Mouse (Mus musculus) liver, embryonic 14.5 days (tissue): Measurements from ENCODE around the gene Sbno2. TPM values are rescaled to one million over a fixed set of nuclear protein-coding genes. Genes with fewer than 3 reads are reported as not detected.

Experiments
- ATAC-seq: fragments of 200-750 bp; cut with Nextera tagmentation; 2 replicates; pipeline ENCODE4 v1.8.0; 2017; ENCODE audit warnings: moderate number of reproducible peaks, mild to moderate bottlenecking, moderate library complexity; ENCODE audit not compliant: insufficient read depth
- DNase-seq, 3 experiments: peaks; one replicate each; pipeline ENCODE4 v3.0.0-alpha.2; 2012 to 2013; ENCODE audit warnings: low read depth in 3 of 3, low spot score in 3 of 3
- H3K27ac ChIP-seq: fragments of 300-500 bp; sonication (generic); 2 replicates; pipeline ENCODE4 v1.5.1; 2014; ENCODE audit warnings: moderate library complexity, mild to moderate bottlenecking, control low read depth, inconsistent platforms
- H3K27me3 ChIP-seq: fragments of 300-500 bp; sonication (generic); 2 replicates; pipeline ENCODE4 v1.6.1; 2014; ENCODE audit warnings: mild to moderate bottlenecking, low read length, moderate library complexity; ENCODE audit not compliant: control insufficient read depth, insufficient read depth
- H3K36me3 ChIP-seq: fragments of 300-500 bp; sonication (generic); replicated peaks from 2 replicates; pipeline ENCODE4 v1.6.1; 2014; ENCODE audit warnings: low read depth; ENCODE audit not compliant: control insufficient read depth, insufficient read depth
- H3K4me1 ChIP-seq, 2 experiments: fragments of 200-500 bp in 1 of 2; fragments of 300-500 bp in 1 of 2; sonication (generic) in 1 of 2; replicated peaks; 2 replicates each; pipeline ENCODE4 v1.6.1; 2012 to 2014; ENCODE audit warnings: antibody characterized with exemption in 1 of 2, inconsistent platforms in 1 of 2, low read length in 1 of 2; ENCODE audit not compliant: control insufficient read depth in 2 of 2, insufficient read depth in 2 of 2
- H3K4me2 ChIP-seq: fragments of 300-500 bp; sonication (generic); 2 replicates; pipeline ENCODE4 v1.6.1; 2014; ENCODE audit warnings: low read depth, mild to moderate bottlenecking, control low read depth, moderate library complexity
- H3K4me3 ChIP-seq, 2 experiments: fragments of 200-500 bp in 1 of 2; fragments of 300-500 bp in 1 of 2; sonication (generic) in 1 of 2; 2 replicates each; pipeline ENCODE4 v1.5.1; 2012 to 2014; ENCODE audit warnings: low read depth in 2 of 2, low read length in 2 of 2, mild to moderate bottlenecking in 2 of 2, control low read depth in 1 of 2, inconsistent platforms in 1 of 2, moderate library complexity in 1 of 2; ENCODE audit not compliant: insufficient read depth in 1 of 2
- H3K9ac ChIP-seq: fragments of 300-500 bp; sonication (generic); replicated peaks from 2 replicates; pipeline ENCODE4 v1.6.1; 2014; ENCODE audit warnings: mild to moderate bottlenecking, control low read depth, moderate library complexity
- H3K9me3 ChIP-seq: fragments of 300-500 bp; sonication (generic); 2 replicates; pipeline ENCODE4 v1.6.1; 2016; ENCODE audit warnings: low read length, mixed read lengths; ENCODE audit not compliant: control insufficient read depth
- CTCF ChIP-seq: IDR thresholded peaks from 2 replicates; pipeline ENCODE4 v1.5.1; 2016; ENCODE audit warnings: antibody characterized with exemption, low read depth, control low read depth
- EP300 ChIP-seq: IDR thresholded peaks from 2 replicates; pipeline ENCODE4 v1.6.1; 2016; ENCODE audit warnings: antibody characterized with exemption, low read depth
- whole genome bisulfite sequencing: fragments of 180-500 bp; shearing (Covaris S2); extraction: QIAGEN DNeasy Blood & Tissue Kit; methylation state at CpG from one replicate; pipeline ENCODE4 v1.1.7; 2014; ENCODE audit not compliant: insufficient replicate concordance; 5-methylcytosine and 5-hydroxymethylcytosine counted together
- polyA plus RNA-seq, 2 experiments: library from polyadenylated mRNA; depleted of rRNA in 1 of 2; stranded (reverse) in 1 of 2; unstranded in 1 of 2; fragments of >200 nt; fragmentation: Nextera tagmentation in 1 of 2; extraction: Ambion mirVana in 1 of 2; gene quantifications; 2 replicates each; pipeline versions ENCODE4 v1.2.1 to v1.2.3; 2012 to 2014

Sbno2 gene
- polyA plus RNA-seq, 2 experiments, result 6.6 to 10.0 TPM

- H3K36me3 ChIP-seq, result peaks cover 28% of the 10 kb centered on the region
- under 1% methylated on average over 40 of the region's 40 CpGs for WGBS
- peak within 1 kb of the TSS; percentile 94 for H3K9ac ChIP-seq
- peak within 1 kb of the TSS; percentile 93 to 95 for H3K4me3 ChIP-seq
- peak within 1 kb of the TSS; percentile 63 for H3K27ac ChIP-seq
- peaks cover 5 to 9% of the 10 kb centered on the region in 2 experiments for H3K4me1 ChIP-seq
- TF ChIP-seq EP300, result peak; percentile 81
- peak; percentile 39 for TF ChIP-seq CTCF
- H3K4me2 ChIP-seq, result peak within 1 kb of the TSS; percentile 97
- ATAC-seq (peak; percentile 98), DNase-seq (peak; percentile 94 to 96 (median 94))
- no peaks in the 10 kb centered on the region for H3K9me3 ChIP-seq
- no peaks in the 10 kb centered on the region for H3K27me3 ChIP-seq
Measured at GRCm38 (mm10) chr10:80039559-80039979, 65.8 kb downstream of the Sbno2 start, which contains the start of gene Polr2e. Gene Polr2e (minus strand): TSS chr10:80039795.

GRCm38 (mm10) chr10:80036832-80037231 is 68.5 kb downstream of the Sbno2 start:
- H3K4me1 ChIP-seq, result peaks cover 16 to 22% of the 10 kb centered on the region in 2 experiments
- no peak overlapping the region for H3K27ac ChIP-seq
- no peak for TF ChIP-seq EP300
- TF ChIP-seq CTCF, result no peak
- DNase-seq, result no peak
- no peak for ATAC-seq
- peaks cover 28% of the 10 kb centered on the region for H3K36me3 ChIP-seq
- no peaks in the 10 kb centered on the region for H3K9me3 ChIP-seq
- H3K4me3 ChIP-seq, result no peak overlapping the region
- no peak overlapping the region for H3K4me2 ChIP-seq
- no peak overlapping the region for H3K9ac ChIP-seq
- 86% methylated on average over 13 of the region's 13 CpGs for WGBS
- H3K27me3 ChIP-seq, result no peaks in the 10 kb centered on the region

GRCm38 (mm10) chr10:80035686-80036085 is 69.7 kb downstream of the Sbno2 start:
- DNase-seq, result no peak

GRCm38 (mm10) chr10:80035148-80035547 is 70.2 kb downstream of the Sbno2 start:
- Histone ChIP-seq H3K27ac (no peak overlapping the region), H3K4me3 (no peak overlapping the region), H3K4me2 (no peak overlapping the region), H3K4me1 (peaks cover 15 to 21% of the 10 kb centered on the region in 2 experiments), H3K9me3 (no peaks in the 10 kb centered on the region), H3K27me3 (no peaks in the 10 kb centered on the region), H3K9ac (no peak overlapping the region), H3K36me3 (peaks cover 28% of the 10 kb centered on the region)
- no peak for TF ChIP-seq EP300
- no peak for TF ChIP-seq CTCF
- no peak for DNase-seq
- WGBS, result 78% methylated on average over 8 of the region's 8 CpGs
- no peak for ATAC-seq

More at GRCm38 (mm10) chr10:80035686-80036085, 69.7 kb downstream of the Sbno2 start:
- TF ChIP-seq CTCF (no peak), EP300 (no peak)
- peaks cover 16 to 22% of the 10 kb centered on the region in 2 experiments for H3K4me1 ChIP-seq
- no peak overlapping the region for H3K4me2 ChIP-seq
- ATAC-seq, result no peak
- peaks cover 28% of the 10 kb centered on the region for H3K36me3 ChIP-seq
- H3K9me3 ChIP-seq, result no peaks in the 10 kb centered on the region
- H3K9ac ChIP-seq, result no peak overlapping the region
- 74% methylated on average over 5 of the region's 5 CpGs for WGBS
- H3K27ac ChIP-seq, result no peak overlapping the region
- H3K4me3 ChIP-seq, result no peak overlapping the region
- H3K27me3 ChIP-seq, result no peaks in the 10 kb centered on the region

GRCm38 (mm10) chr10:80033511-80034391 is 71.6 kb downstream of the Sbno2 start:
- ATAC-seq (0 out of 2 replicates have a peak, but pooled peaks have one; percentile 19), DNase-seq (no peak)
- peaks cover 28% of the 10 kb centered on the region for H3K36me3 ChIP-seq

More at GRCm38 (mm10) chr10:80033511-80034391, 71.6 kb downstream of the Sbno2 start:
- Histone ChIP-seq H3K27ac (no peak overlapping the region), H3K4me1 (peaks cover 12 to 17% of the 10 kb centered on the region in 2 experiments; a peak in 3 of 4 replicates), H3K9me3 (no peaks in the 10 kb centered on the region), H3K4me2 (no peak overlapping the region), H3K27me3 (no peaks in the 10 kb centered on the region), H3K4me3 (no peak overlapping the region), H3K9ac (no peak overlapping the region)
- TF ChIP-seq EP300 (no peak), CTCF (peak; percentile 68)
- 11% methylated on average over 9 of the region's 9 CpGs for WGBS
